Mouse (Mus musculus): ENCODE data around the gene Prpf3.
A peak's percentile ranks its signal among the peaks of the same experiment; 100 is the strongest.
"Not testable (repeated sequence)": the region's sequence is repeated elsewhere in the genome, so short reads cannot be mapped to it uniquely, and the experiment has no call there.

The Prpf3 gene

GRCm38 (mm10) chr3:95820046-95821010, 35.4 kb downstream of the Prpf3 start:
- DNase-seq (ENCODE audit: inconsistent ontology term), result peak; percentile 12

GRCm38 (mm10) chr3:95819351-95819985, 36.2 kb downstream of the Prpf3 start:
- DNase-seq (ENCODE audit: inconsistent ontology term), result peak; percentile 100

GRCm38 (mm10) chr3:95818571-95819288, 37.0 kb downstream of the Prpf3 start, which contains the start of gene Rprd2:
Gene Rprd2, minus strand, starts transcription at chr3:95818863.
- DNase-seq (ENCODE audit: inconsistent ontology term), result peak; percentile 94

- DNase-seq (ENCODE audit: inconsistent ontology term), result peak; percentile 52
These were observed 37.6 kb downstream of the Prpf3 start for GRCm38 (mm10) chr3:95818026-95818511.

- no peak for DNase-seq (ENCODE audit: inconsistent ontology term)
These were observed 39.0 kb downstream of the Prpf3 start for GRCm38 (mm10) chr3:95816681-95817080.

- no peak for DNase-seq (ENCODE audit: inconsistent ontology term)
These were observed 47.3 kb downstream of the Prpf3 start for GRCm38 (mm10) chr3:95808384-95808783.

- not testable (repeated sequence) for DNase-seq (ENCODE audit: inconsistent ontology term)
These were observed 48.1 kb downstream of the Prpf3 start for GRCm38 (mm10) chr3:95807630-95808029.

GRCm38 (mm10) chr3:95806677-95807076, 49.0 kb downstream of the Prpf3 start:
- DNase-seq (ENCODE audit: inconsistent ontology term), result no peak

GRCm38 (mm10) chr3:95803851-95804250, 51.8 kb downstream of the Prpf3 start:
- no peak for DNase-seq (ENCODE audit: inconsistent ontology term)

GRCm38 (mm10) chr3:95798756-95799155, 56.9 kb downstream of the Prpf3 start:
- no peak for DNase-seq (ENCODE audit: inconsistent ontology term)

GRCm38 (mm10) chr3:95794299-95794698, 61.4 kb downstream of the Prpf3 start:
- DNase-seq (ENCODE audit: inconsistent ontology term), result no peak

GRCm38 (mm10) chr3:95793662-95794061, 62.0 kb downstream of the Prpf3 start:
- DNase-seq (ENCODE audit: inconsistent ontology term), result no peak

GRCm38 (mm10) chr3:95785501-95785900, 70.2 kb downstream of the Prpf3 start:
- DNase-seq (ENCODE audit: inconsistent ontology term), result peak; percentile 83

All from Muller cell, postnatal 12 days (primary cell).